32 mouse cellular contexts compared by ENCODE assay signal in the genomic region with DNA sequence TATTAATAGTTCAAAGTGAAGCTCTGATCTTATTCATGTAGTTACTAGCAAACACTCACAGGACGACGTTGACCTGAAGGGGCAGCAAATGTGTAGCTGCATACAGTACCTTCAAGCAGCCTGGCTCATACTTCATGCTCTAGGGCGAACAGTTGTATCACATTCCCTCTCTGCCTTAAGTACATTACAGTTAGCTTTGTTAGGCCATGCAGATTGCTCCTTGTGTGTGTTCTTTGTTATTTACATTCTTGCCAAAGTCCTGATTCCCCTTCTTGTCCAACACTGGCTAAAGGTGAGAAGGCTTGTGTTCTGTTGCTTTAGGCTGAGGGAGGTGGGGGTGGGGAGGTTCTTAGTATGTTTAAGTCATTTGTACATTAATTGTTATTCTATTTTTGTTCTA.
DNase-seq lines count a peak whose midpoint lies in the region; ATAC-seq and TF ChIP-seq lines count a peak whose summit lies in the region.
"Had no signal": no experiment of that assay in that cellular context is flagged by ENCODE, and none has a peak within 500 bp of the region (broad histone marks: within the 10 kb centered on the region; RNA-seq: fewer than 3 reads in every experiment).

No protein-coding gene starts in this region.

- H3K27ac ChIP-seq in ES-Bruce4 (ENCODE audit: insufficient read depth, low read length) (peak overlapping the region; percentile 41; the same call in 1 of the 2 replicates), ES-E14 (ENCODE audit: insufficient read depth, low read depth, low read length, poor library complexity, severe bottlenecking) (no peak overlapping the region; the same call in 1 of the 2 replicates)
- no peak overlapping the region for H3K27ac ChIP-seq in limb, embryonic 10.5 days
- H3K27ac ChIP-seq: embryonic facial prominence, embryonic 12.5 days; embryonic facial prominence, embryonic 15.5 days; heart, embryonic 15.5 days; hindbrain, embryonic 10.5 days; hindbrain, embryonic 13.5 days had no signal

- H3K9me3 ChIP-seq in ES-Bruce4 (replicated peaks; ENCODE audit: control insufficient read depth, insufficient read depth, low read length, poor library complexity, severe bottlenecking), result no peaks in the 10 kb centered on the region
- H3K9me3 ChIP-seq in ES-E14 (ENCODE audit: control insufficient read depth, insufficient read depth, low read depth, low read length), result no peaks in the 10 kb centered on the region
- H3K9me3 ChIP-seq in limb, embryonic 10.5 days (replicated peaks), result no peaks in the 10 kb centered on the region
- H3K9me3 ChIP-seq: embryonic facial prominence, embryonic 12.5 days; embryonic facial prominence, embryonic 15.5 days; G1E; heart, embryonic 12.5 days; heart, embryonic 15.5 days; hindbrain, embryonic 10.5 days; hindbrain, embryonic 13.5 days had no signal

- H3K27me3 ChIP-seq in ES-Bruce4 (ENCODE audit: control insufficient read depth, insufficient read depth, low read length, poor library complexity, severe bottlenecking), result no peaks in the 10 kb centered on the region
- no peaks in the 10 kb centered on the region for H3K27me3 ChIP-seq in limb, embryonic 10.5 days (ENCODE audit: low read depth, poor library complexity, severe bottlenecking)
- H3K27me3 ChIP-seq: CH12.LX; embryonic facial prominence, embryonic 12.5 days; embryonic facial prominence, embryonic 15.5 days; heart, embryonic 12.5 days; heart, embryonic 15.5 days; hindbrain, embryonic 13.5 days; Patski had no signal

- peaks cover 12% of the 10 kb centered on the region; the same call in 1 of the 2 replicates for H3K36me3 ChIP-seq in ES-Bruce4 (ENCODE audit: control insufficient read depth, insufficient read depth, low read length, poor library complexity, severe bottlenecking)
- H3K36me3 ChIP-seq in ES-E14 (ENCODE audit: control insufficient read depth, insufficient read depth, low read length, poor library complexity, severe bottlenecking), result peaks cover 27% of the 10 kb centered on the region
- H3K36me3 ChIP-seq in limb, embryonic 10.5 days, result peaks cover 84% of the 10 kb centered on the region

- no peak for TF ChIP-seq CTCF in ES-Bruce4 (IDR thresholded peaks at IDR 0.05; ENCODE audit: low read depth, low read length)

- DNase-seq in frontal cortex, postnatal 25 days (ENCODE audit: low spot score in 2 of 2), result no peak
- DNase-seq in ES-E14 (ENCODE audit: low read depth, low spot score) (peak; percentile 15), adipocyte (ENCODE audit: low spot score) (peak; percentile 24)
- DNase-seq in limb, embryonic 10.5 days (ENCODE audit: low spot score), result no peak
- DNase-seq in cerebellum, adult 18-20 months, result no peak
- DNase-seq: adrenal gland, adult 2 months; adrenal gland, postnatal 25 days; B cell, adult 2 months; cerebellum, adult 2 months; cerebellum, adult 9-11 months; cerebellum, postnatal 25 days; forebrain, postnatal 0 days; gastrocnemius, postnatal 25 days; heart, adult 18-20 months; heart, postnatal 10 days; heart, postnatal 36 days; kidney, adult 18-20 months had no signal

- H3K4me3 ChIP-seq in ES-Bruce4 (ENCODE audit: low read depth, low read length) (no peak overlapping the region), ES-E14 (ENCODE audit: insufficient read depth in 1 of 2, low read depth in 1 of 2, low read length in 2 of 2, poor library complexity in 1 of 2, severe bottlenecking in 1 of 2) (no peak overlapping the region)
- H3K4me3 ChIP-seq in limb, embryonic 10.5 days, result no peak overlapping the region
- H3K4me3 ChIP-seq: embryonic facial prominence, embryonic 12.5 days; embryonic facial prominence, embryonic 15.5 days; heart, embryonic 12.5 days; heart, embryonic 15.5 days; hindbrain, embryonic 10.5 days; hindbrain, embryonic 13.5 days had no signal

- H3K4me1 ChIP-seq in ES-Bruce4 (ENCODE audit: control insufficient read depth, insufficient read depth, low read length) (no peaks in the 10 kb centered on the region), ES-E14 (ENCODE audit: control insufficient read depth in 2 of 2, insufficient read depth in 2 of 2, low read length in 2 of 2, poor library complexity in 1 of 2) (peaks cover 0 to 7% of the 10 kb centered on the region in 2 experiments; a peak in 1 of 4 replicates)
- H3K4me1 ChIP-seq in limb, embryonic 10.5 days, result 0 out of 2 replicates have a peak, but pooled peaks cover 3% of the 10 kb centered on the region
- H3K4me1 ChIP-seq: embryonic facial prominence, embryonic 12.5 days; embryonic facial prominence, embryonic 15.5 days; heart, embryonic 15.5 days; hindbrain, embryonic 10.5 days; hindbrain, embryonic 13.5 days had no signal

- H3K9ac ChIP-seq in ES-Bruce4 (ENCODE audit: low read depth, poor library complexity, severe bottlenecking), result no peak overlapping the region
- no peak overlapping the region for H3K9ac ChIP-seq in ES-E14 (ENCODE audit: insufficient read depth, low read depth, low read length, poor library complexity, severe bottlenecking)
- H3K9ac ChIP-seq: embryonic facial prominence, embryonic 12.5 days; embryonic facial prominence, embryonic 15.5 days; forebrain, postnatal 0 days; heart, embryonic 12.5 days; heart, embryonic 15.5 days; hindbrain, embryonic 13.5 days had no signal

- no peak for TF ChIP-seq POLR2A in ES-Bruce4 (IDR thresholded peaks at IDR 0.05; ENCODE audit: insufficient read depth, low read length)

- TF ChIP-seq EP300 in ES-Bruce4 (IDR thresholded peaks at IDR 0.05; ENCODE audit: insufficient read depth, low read depth, low read length), result no peak

- in situ Hi-C loops in ES-E14 (cut with MboI; ENCODE audit: low sequenced_read_pairs in 2 of 2, unreplicated experiment in 2 of 2), result no loop called here

- 91% methylated on average over 3 of the region's 3 CpGs for WGBS in limb, embryonic 10.5 days

- ATAC-seq in frontal cortex, adult (ENCODE audit: low TSS enrichment), result peak; percentile 55; the same call in 1 of the 2 replicates
- ATAC-seq: forebrain, embryonic 14.5 days; forebrain, postnatal 0 days; hindbrain, embryonic 16.5 days; inflammation-experienced regulatory T-cells, adult 6 months; intestine, embryonic 16.5 days; Patski had no signal

TF ChIP-seq in ES-E14, 5 proteins besides CTCF, POLR2A, EP300 and RAD21:
- TF ChIP-seq ZNF384 (IDR thresholded peaks at IDR 0.05; ENCODE audit: low read depth, low read length), result no peak
- TF ChIP-seq ZC3H11A (IDR thresholded peaks at IDR 0.05; ENCODE audit: borderline replicate concordance, low read depth, low read length), result no peak
- no peak for TF ChIP-seq HCFC1 (IDR thresholded peaks at IDR 0.05; ENCODE audit: borderline replicate concordance, insufficient read depth, low read length)
- no peak for TF ChIP-seq MAFK (IDR thresholded peaks at IDR 0.05; ENCODE audit: insufficient read depth, low read depth, low read length)
- no peak for TF ChIP-seq CHD2 (IDR thresholded peaks at IDR 0.05; ENCODE audit: low read depth, low read length)
TF ChIP-seq in ES-E14: peak in this region for 0.

Comparison
In these comparisons a context has a peak if more than half of its experiments do, and no peak if none do; other contexts are left out.
1. DNase-seq: peak in ES-E14 (single experiment) and adipocyte (single experiment); none in frontal cortex, postnatal 25 days (0 of 2), limb, embryonic 10.5 days (single experiment) and cerebellum, adult 18-20 months (0 of 2).